ENCODE assay signal across 17 mouse cellular contexts in the genomic region with DNA sequence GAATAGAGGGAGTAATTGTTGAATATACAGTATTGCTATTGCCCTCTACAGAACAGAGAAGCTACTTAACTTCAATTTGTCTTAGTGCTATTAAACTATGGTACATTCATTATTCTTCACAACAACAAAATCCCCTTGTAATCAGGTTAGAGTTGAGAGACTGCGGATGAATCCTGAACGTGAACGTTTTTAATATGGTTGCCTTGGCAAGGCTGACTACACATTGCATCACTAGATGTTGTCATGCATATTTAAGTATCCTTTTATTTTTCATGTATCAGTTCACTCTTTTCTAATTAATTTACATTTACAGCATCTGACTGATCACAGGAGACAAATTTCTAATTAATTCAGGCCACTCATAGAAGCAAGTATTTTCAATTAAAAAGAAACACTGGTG.
"Had no signal": no experiment of that assay in that cellular context is flagged by ENCODE, and none has a peak within 500 bp of the region (broad histone marks: within the 10 kb centered on the region; RNA-seq: fewer than 3 reads in every experiment).

No protein-coding gene starts in this region.

- H3K27ac ChIP-seq: limb, embryonic 12.5 days; liver, embryonic 13.5 days; lung, embryonic 15.5 days; macrophage; midbrain, embryonic 13.5 days; neural tube, embryonic 12.5 days had no signal

- H3K9me3 ChIP-seq: limb, embryonic 12.5 days; liver, embryonic 13.5 days; lung, embryonic 15.5 days; megakaryocyte, embryonic 14.5 days; midbrain, embryonic 13.5 days; neural tube, embryonic 12.5 days had no signal

- H3K9ac ChIP-seq: limb, embryonic 12.5 days; liver, embryonic 13.5 days; liver, postnatal 0 days; lung, embryonic 15.5 days; midbrain, embryonic 13.5 days; neural tube, embryonic 12.5 days had no signal

- H3K36me3 ChIP-seq: limb, embryonic 12.5 days; liver, embryonic 13.5 days; lung, embryonic 15.5 days; midbrain, embryonic 13.5 days; neural tube, embryonic 12.5 days had no signal

- H3K4me2 ChIP-seq: limb, embryonic 12.5 days; liver, embryonic 13.5 days; lung, embryonic 15.5 days; midbrain, embryonic 13.5 days; neural tube, embryonic 12.5 days had no signal

- H3K4me3 ChIP-seq: limb, embryonic 12.5 days; liver, embryonic 13.5 days; lung, embryonic 15.5 days; megakaryocyte, embryonic 14.5 days; midbrain, embryonic 13.5 days; neural tube, embryonic 12.5 days had no signal

- ATAC-seq: liver, postnatal 0 days; midbrain, embryonic 13.5 days had no signal

- DNase-seq: kidney, adult 8-10 months; kidney, postnatal 25 days; liver; liver, embryonic 13.5 days; liver, postnatal 0 days; lung, postnatal 14 days; retina, postnatal 1 day; right cerebral cortex, postnatal 4 days; spleen, adult 18-20 months; thymus, adult 18-20 months; thymus, postnatal 25 days had no signal

- H3K27me3 ChIP-seq: limb, embryonic 12.5 days; liver, embryonic 13.5 days; lung, embryonic 15.5 days; megakaryocyte, embryonic 14.5 days; midbrain, embryonic 13.5 days; neural tube, embryonic 12.5 days had no signal

- H3K4me1 ChIP-seq: limb, embryonic 12.5 days; liver, embryonic 13.5 days; lung, embryonic 15.5 days; midbrain, embryonic 13.5 days; neural tube, embryonic 12.5 days had no signal
